Mouse (Mus musculus) left cerebral cortex, postnatal 10 days (tissue): Measurements from ENCODE around the gene Tmem132d. TPM values are rescaled to one million over a fixed set of nuclear protein-coding genes. Genes with fewer than 3 reads are reported as not detected.
"Not testable (repeated sequence)": the region's sequence is repeated elsewhere in the genome, so short reads cannot be mapped to it uniquely, and the experiment has no call there.

Experiments
- DNase-seq, 2 experiments: peaks; one replicate each; pipeline ENCODE4 v3.0.0; 2021 to 2022; ENCODE audit warnings: low spot score in 2 of 2, mixed read lengths in 1 of 2; ENCODE audit errors: extremely low spot score in 1 of 2
- intact Hi-C: fragments of 180-260 bp; cut with DNase I; formaldehyde crosslinking; loops from one replicate; pipeline ENCODE4 v1.15.1; 2025
- total RNA-seq, 2 experiments: library from RNA; stranded (reverse); gene quantifications; 2 replicates each; pipeline ENCODE4 v1.2.3; 2021

Gene Tmem132d
- total RNA-seq, 2 experiments from 2014 or later = 25.7 to 28.1 TPM

- no peak for DNase-seq
- intact Hi-C loops = no loop called here
Observed at GRCm38 (mm10) chr5:127756671-127757423, 676.0 kb downstream of the Tmem132d start.

GRCm38 (mm10) chr5:127756011-127756410 is 676.9 kb downstream of the Tmem132d start:
- intact Hi-C loops = no loop called here

GRCm38 (mm10) chr5:127755594-127755993 is 677.3 kb downstream of the Tmem132d start:
- no peak for DNase-seq
- intact Hi-C loops = no loop called here

More at GRCm38 (mm10) chr5:127756011-127756410, 676.9 kb downstream of the Tmem132d start:
- DNase-seq = no peak

GRCm38 (mm10) chr5:127751262-127751975 is 681.5 kb downstream of the Tmem132d start:
- peak in 1 of 2 experiments; percentile 10 for DNase-seq
- intact Hi-C loops = no loop called here

- DNase-seq, intact Hi-C loops: not testable (repeated sequence)
Observed at GRCm38 (mm10) chr5:127749540-127749939, 683.3 kb downstream of the Tmem132d start.

GRCm38 (mm10) chr5:127741331-127741730 is 691.5 kb downstream of the Tmem132d start:
- peak; percentile 48 to 64 for DNase-seq

More at GRCm38 (mm10) chr5:127741331-127741730, 691.5 kb downstream of the Tmem132d start:
- intact Hi-C loops = no loop called here

Other genes starting within 250 kb of the Tmem132d start
- gene Fzd10, start 167.8 kb upstream of the Tmem132d start, total RNA-seq = 1 to 10 TPM; 3.8 to 7.2 TPM